Mouse (Mus musculus): Measurements from ENCODE around the gene Smim13.
"Not testable (repeated sequence)": the region's sequence is repeated elsewhere in the genome, so short reads cannot be mapped to it uniquely, and the experiment has no call there.

Gene Smim13

GRCm38 (mm10) chr13:41238035-41238804 lies 11.4 kb upstream of the Smim13 start:
- DNase-seq, result no peak

- no peak for DNase-seq
Measured at GRCm38 (mm10) chr13:41238805-41239130, 10.9 kb upstream of the Smim13 start.

GRCm38 (mm10) chr13:41241557-41241956 lies 8.1 kb upstream of the Smim13 start:
- no peak for DNase-seq

- DNase-seq, result no peak
Measured at GRCm38 (mm10) chr13:41244306-41244830, 5.3 kb upstream of the Smim13 start.

GRCm38 (mm10) chr13:41248751-41249520 lies 708 bp upstream of the Smim13 start:
- DNase-seq, result no peak

GRCm38 (mm10) chr13:41250318-41250981 lies 806 bp downstream of the Smim13 start:
- DNase-seq, result peak; percentile 21

- not testable (repeated sequence) for DNase-seq
Measured at GRCm38 (mm10) chr13:41251232-41251631, 1.6 kb downstream of the Smim13 start.

GRCm38 (mm10) chr13:41251667-41252066 lies 2.0 kb downstream of the Smim13 start:
- peak; percentile 26 for DNase-seq

- DNase-seq, result no peak
Measured at GRCm38 (mm10) chr13:41252141-41252540, 2.5 kb downstream of the Smim13 start.

- DNase-seq, result no peak
Measured at GRCm38 (mm10) chr13:41252736-41253135, 3.1 kb downstream of the Smim13 start.

- DNase-seq, result no peak
Measured at GRCm38 (mm10) chr13:41256126-41256525, 6.5 kb downstream of the Smim13 start.

GRCm38 (mm10) chr13:41256962-41257361 lies 7.3 kb downstream of the Smim13 start:
- DNase-seq, result no peak

GRCm38 (mm10) chr13:41257851-41258250 lies 8.2 kb downstream of the Smim13 start:
- DNase-seq, result no peak

- DNase-seq, result not testable (repeated sequence)
Measured at GRCm38 (mm10) chr13:41261617-41262016, 12.0 kb downstream of the Smim13 start.

GRCm38 (mm10) chr13:41263304-41264006 lies 13.8 kb downstream of the Smim13 start:
- no peak for DNase-seq

- no peak for DNase-seq
Measured at GRCm38 (mm10) chr13:41267827-41268408, 18.3 kb downstream of the Smim13 start.

GRCm38 (mm10) chr13:41273927-41274650 lies 24.4 kb downstream of the Smim13 start, which contains the start of gene Gm17364:
Gene Gm17364 (minus strand): TSS chr13:41273977.
- no peak for DNase-seq

GRCm38 (mm10) chr13:41280696-41281095 lies 31.1 kb downstream of the Smim13 start:
- no peak for DNase-seq

GRCm38 (mm10) chr13:41283256-41283655 lies 33.6 kb downstream of the Smim13 start:
- DNase-seq, result peak; percentile 89

- DNase-seq, result no peak
Measured at GRCm38 (mm10) chr13:41285448-41285847, 35.8 kb downstream of the Smim13 start.

GRCm38 (mm10) chr13:41286285-41286684 lies 36.6 kb downstream of the Smim13 start:
- no peak for DNase-seq

Measured in lung, postnatal 14 days (tissue).